Mouse (Mus musculus) megakaryocyte-erythroid progenitor cell, adult 5-6 weeks (primary cell): ENCODE measurements at regions not wholly inside any gene's neighbourhood (a gene's known extent, or its start where the extent isn't known, plus 50 kb on each side); places are given as distances from the start of the nearest gene placed in this dataset.
"Not testable (repeated sequence)": the region's sequence is repeated elsewhere in the genome, so short reads cannot be mapped to it uniquely, and the experiment has no call there.

Source experiments
- ATAC-seq: replicated peaks from 2 replicates; pipeline ENCODE4 v1.8.0; 2016; ENCODE audit warnings: mild to moderate bottlenecking, inconsistent platforms; ENCODE audit not compliant: severe bottlenecking, poor library complexity, low FRiP score, low TSS enrichment

DNA sequence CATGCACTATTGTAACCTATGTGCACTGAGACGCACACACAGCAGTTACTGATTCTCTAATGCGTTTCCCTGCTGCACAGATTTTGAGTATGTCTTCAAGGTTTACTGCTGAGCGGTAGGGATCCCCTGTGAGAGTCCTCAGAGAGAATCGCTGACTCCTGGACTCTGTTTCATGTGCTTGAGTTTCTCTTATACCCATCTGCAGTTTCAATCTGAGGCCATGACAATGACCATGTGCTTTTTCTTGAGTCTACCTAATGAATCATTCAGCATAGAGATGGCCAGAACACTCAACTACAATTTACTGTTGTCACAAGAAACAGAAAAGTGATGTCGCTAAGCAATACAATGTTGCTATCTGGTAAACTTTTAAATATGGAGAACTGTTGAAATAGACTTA is 110.8 kb upstream of the Gm5148 start:
- ATAC-seq: no peak

DNA sequence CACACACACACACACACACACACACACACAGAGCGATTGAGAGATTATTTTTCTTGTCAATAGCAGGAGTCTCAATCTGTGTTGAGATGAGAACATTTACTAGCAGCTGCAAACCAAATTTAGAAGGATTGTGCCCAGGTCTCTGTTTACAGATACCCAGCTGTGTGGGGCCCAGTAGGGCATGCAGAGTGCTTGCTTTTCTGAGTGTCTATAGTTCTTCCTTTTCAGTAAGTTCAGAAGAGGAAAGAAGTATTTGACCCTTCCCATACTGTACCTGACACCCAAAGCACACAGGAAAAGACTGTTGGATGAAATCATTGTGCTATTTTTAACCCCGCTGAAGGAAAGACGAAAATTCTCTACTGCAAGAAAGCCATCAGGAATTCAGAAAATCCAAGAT is 110.3 kb upstream of the Gm5148 start:
- ATAC-seq: no peak

DNA sequence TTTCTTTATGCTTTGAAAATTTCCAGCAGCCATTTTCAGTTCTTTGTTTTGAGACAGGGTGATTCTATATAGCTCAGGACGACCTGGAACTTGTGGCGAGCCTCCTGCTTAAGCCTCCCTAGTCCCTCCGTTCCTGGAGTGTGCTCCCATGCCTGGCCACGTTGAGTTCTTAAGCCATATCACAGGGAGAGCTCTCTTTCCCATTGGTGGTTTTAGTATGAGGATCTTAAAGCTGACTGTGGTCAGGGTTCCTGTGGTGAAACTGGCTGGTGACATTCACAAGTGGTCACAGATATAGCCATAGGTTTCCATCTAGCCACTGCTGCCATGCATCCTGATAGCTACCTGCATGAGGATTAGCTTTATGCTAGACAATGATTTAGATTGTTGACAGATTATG is 109.1 kb upstream of the Gm5148 start:
- no peak for ATAC-seq

- ATAC-seq: no peak
These were observed 103.3 kb upstream of the Gm5148 start for GRCm38 (mm10) chr3:37827546-37827945.

DNA sequence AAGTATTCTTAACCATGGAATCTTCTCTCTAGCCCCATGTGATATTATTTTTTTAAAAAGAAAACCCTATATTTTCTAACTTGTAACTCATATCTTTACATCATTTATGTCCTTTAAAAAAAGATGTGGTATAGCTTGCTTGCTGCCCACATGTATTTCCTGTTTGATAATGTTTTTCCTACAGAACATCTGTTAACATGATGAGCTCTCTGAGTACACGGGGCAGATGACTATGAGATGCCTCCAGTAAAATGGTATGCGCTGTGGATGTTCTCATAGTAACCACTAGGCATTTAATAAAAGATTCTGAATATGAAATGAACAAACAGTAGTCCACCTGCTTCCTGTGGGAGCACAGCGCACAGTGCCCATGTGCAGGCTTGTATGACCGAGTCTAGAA is 101.3 kb upstream of the Gm5148 start:
- ATAC-seq: no peak

DNA sequence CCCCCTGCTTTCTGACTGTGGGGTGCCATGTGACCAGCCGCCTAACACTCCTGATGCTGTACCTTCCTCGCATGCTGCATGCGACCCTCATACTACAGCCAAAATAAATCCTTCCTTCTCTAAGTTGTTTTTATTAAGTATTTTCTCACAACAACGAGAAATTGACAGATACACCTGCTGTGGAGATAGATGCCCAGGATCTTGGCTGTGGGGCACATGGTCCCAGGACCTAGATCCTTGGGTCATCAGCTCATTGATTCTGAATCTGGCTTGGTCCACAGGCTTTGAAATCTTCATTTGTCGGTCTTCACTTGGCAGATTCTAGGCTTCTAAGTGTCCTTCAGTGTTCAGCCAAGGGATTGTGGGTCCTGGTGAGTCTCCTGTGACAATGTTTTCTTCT is 100.4 kb upstream of the Gm5148 start:
- no peak for ATAC-seq

- ATAC-seq: no peak
These were observed 95.2 kb upstream of the Gm5148 start for GRCm38 (mm10) chr3:37819503-37819902.

DNA sequence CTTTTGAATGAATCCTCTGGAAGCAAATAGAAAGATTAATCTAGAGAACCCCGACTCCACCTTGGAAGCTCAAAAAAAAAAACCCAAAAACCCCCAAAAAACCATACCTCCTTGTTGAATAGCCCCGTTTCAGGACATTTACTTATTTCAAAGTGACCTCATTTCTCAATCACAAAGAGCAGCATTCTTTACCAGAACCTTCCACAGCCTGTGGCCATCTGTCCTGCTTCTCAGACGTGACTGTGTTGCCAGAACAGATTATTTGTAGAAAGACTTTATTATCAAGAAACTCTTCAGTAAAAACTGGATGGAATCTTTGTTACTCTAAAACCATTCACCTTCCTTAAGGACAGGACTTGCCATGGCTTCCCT is 93.1 kb upstream of the Gm5148 start:
- ATAC-seq: no peak

DNA sequence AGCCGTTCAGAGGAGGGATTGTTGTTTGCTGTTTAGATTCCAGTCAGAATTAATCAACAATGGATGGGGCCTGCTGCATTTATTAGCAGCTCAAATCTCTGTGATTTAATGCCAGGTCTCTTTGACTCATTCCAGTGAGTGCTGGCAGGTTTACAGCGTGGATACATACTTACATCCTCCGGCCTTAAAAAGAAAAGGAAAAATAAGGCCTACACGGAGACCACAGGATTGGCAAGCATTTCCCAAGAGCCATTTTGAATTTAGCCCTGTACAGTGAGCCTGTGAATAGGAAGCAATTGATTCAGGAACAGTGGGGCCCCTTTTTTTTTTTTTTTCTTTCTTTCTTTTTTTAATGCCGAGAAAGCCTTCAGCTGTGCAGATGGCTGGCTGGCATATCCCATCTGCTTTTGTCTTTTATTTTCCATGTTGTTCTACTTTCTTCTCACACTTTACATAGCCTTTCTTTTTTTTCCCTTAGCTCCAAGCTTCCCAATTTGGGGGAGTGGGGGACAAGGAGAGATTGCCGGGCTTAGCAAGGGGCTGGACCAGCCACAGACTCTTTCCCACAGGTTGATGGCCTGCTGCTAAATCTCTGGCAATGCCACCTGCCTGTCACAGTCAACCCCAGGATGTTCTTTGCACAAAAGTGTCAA is 92.6 kb upstream of the Gm5148 start:
- no peak for ATAC-seq

GRCm38 (mm10) chr3:37815771-37816170 is 91.5 kb upstream of the Gm5148 start:
- ATAC-seq: no peak

DNA sequence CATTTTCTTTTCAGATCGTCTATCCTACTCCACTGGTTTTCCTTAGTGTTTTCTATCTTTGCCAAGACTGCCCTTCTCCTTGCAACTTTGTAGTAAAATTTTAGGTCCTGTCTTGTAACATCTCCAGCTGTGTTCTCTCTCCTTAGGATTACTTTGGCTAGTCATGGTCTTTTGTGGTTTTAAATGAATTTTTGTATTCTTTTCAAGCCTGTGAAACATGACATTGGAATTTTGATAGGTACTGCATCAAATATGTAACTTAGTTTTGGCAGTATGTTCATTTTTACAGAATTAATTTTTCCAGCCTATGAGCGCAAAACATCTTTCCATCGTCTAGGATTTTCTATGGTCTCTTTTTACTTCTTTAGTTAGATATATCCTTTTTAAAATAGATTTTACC is 88.6 kb upstream of the Gm5148 start:
- ATAC-seq: no peak

- no peak for ATAC-seq
These were observed 87.1 kb upstream of the Gm5148 start for GRCm38 (mm10) chr3:37811429-37811828.

DNA sequence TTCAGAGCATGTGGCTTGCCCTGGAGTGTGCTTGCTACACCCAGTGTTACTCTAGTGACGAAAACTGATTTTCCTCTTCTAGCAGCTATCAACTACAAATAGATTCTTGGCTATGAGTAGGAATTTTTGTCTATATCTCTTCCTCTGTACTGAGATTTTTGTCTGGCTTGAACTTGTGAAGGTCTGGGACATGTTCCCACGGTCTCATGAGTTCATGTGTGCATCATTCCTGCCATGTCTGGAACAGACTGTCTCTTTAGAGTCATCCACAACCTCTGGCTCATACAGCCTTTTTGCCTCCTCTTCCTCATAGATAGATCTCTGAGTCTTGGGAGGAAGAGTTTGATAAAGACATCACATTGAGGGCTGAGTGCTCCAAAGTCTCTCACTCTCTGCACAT is 86.5 kb upstream of the Gm5148 start:
- no peak for ATAC-seq

- no peak for ATAC-seq
These were observed 81.5 kb upstream of the Gm5148 start for GRCm38 (mm10) chr3:37805805-37806148.

GRCm38 (mm10) chr3:37804941-37805804 is 80.9 kb upstream of the Gm5148 start:
- no peak for ATAC-seq

DNA sequence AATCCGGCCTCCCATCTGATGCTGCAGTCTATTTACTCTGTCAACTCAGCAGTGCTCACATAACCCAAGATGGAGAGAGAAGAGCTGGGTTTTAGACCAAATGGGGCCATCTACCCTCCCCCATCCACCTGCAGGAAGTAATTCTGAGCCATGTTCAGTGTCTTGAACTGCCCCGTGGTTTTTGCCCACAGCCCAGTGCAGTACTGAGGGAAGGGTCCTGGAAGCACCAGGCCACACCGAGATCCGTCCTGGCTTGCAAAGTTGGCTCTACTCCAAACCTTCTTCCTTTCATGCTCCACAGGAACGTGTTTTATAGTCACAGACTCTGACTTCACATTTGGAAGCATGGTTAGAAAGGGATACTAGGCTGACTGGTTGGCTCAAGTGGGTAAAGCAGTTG is 80.0 kb upstream of the Gm5148 start:
- ATAC-seq: no peak

DNA sequence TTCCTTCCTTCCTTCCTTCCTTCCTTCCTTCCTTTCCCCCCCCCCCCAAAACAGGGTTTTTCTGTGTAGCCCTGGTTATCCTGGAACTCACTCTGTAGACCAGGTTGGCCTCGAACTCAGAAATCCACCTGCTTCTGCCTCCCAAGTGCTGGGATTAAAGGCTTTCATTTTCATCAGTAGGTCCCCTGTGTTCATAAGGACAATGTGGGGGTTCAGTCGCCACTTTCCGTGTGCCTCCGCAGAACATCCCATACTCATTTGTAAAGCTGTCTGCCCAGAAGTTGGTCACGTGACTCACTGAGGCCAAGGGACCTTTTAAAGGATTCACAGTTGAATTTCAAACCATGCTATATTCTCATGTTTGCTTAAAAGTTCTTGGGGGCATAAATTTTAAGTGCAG is 79.5 kb upstream of the Gm5148 start:
- ATAC-seq: not testable (repeated sequence)

DNA sequence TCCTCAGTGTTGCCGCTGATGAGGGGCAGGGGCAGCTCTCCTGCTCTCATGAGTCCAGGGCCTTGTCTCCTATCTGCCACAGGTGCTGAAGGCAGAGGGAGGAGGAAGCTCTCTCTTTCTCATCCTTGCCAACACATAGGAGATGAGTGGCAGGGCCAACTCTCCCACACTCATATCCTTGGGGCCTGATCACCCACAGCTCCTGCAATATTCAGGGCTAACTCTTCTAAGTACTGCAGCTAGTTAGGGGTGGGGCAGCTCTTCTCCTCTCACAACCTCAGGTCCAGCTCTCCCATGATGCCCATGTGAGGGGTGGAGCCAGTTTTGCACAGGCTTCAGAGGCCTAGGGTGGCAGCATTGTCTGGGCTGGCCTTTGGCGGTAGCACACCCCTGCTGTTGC is 77.3 kb upstream of the Gm5148 start:
- ATAC-seq: no peak

- no peak for ATAC-seq
These were observed 75.5 kb upstream of the Gm5148 start for GRCm38 (mm10) chr3:37799809-37800208.

- ATAC-seq: no peak
These were observed 65.4 kb upstream of the Gm5148 start for GRCm38 (mm10) chr3:37789711-37790110.

GRCm38 (mm10) chr3:37789143-37789697 is 64.9 kb upstream of the Gm5148 start:
- no peak for ATAC-seq
